Mouse (Mus musculus) heart, embryonic 12.5 days (tissue): ENCODE measurements at regions not wholly inside any gene's neighbourhood (a gene's known extent, or its start where the extent isn't known, plus 50 kb on each side); places are given as distances from the start of the nearest gene placed in this dataset.

ENCODE experiments used
- ATAC-seq: fragments of 200-750 bp; cut with Nextera tagmentation; 2 replicates; pipeline ENCODE4 v1.8.0; 2017; ENCODE audit warnings: moderate TSS enrichment, moderate library complexity; ENCODE audit not compliant: insufficient number of reproducible peaks, low FRiP score
- H3K27ac ChIP-seq: fragments of 300-500 bp; sonication (generic); 2 replicates; pipeline ENCODE4 v1.5.1; 2016; ENCODE audit warnings: mild to moderate bottlenecking, moderate library complexity; ENCODE audit not compliant: poor library complexity, severe bottlenecking
- H3K27me3 ChIP-seq: fragments of 300-500 bp; sonication (generic); replicated peaks from 2 replicates; pipeline ENCODE4 v1.6.1; 2016; ENCODE audit warnings: mild to moderate bottlenecking, moderate library complexity
- H3K36me3 ChIP-seq: fragments of 300-500 bp; sonication (generic); 2 replicates; pipeline ENCODE4 v1.6.1; 2016; ENCODE audit warnings: mild to moderate bottlenecking, moderate library complexity
- H3K4me1 ChIP-seq: fragments of 300-500 bp; sonication (generic); replicated peaks from 2 replicates; pipeline ENCODE4 v1.6.1; 2016; ENCODE audit warnings: mild to moderate bottlenecking
- H3K4me2 ChIP-seq: fragments of 300-500 bp; sonication (generic); 2 replicates; pipeline ENCODE4 v1.6.1; 2016; ENCODE audit warnings: mild to moderate bottlenecking, moderate library complexity
- H3K4me3 ChIP-seq: fragments of 300-500 bp; sonication (generic); 2 replicates; pipeline ENCODE4 v1.5.1; 2016; ENCODE audit warnings: mild to moderate bottlenecking
- H3K9ac ChIP-seq: fragments of 300-500 bp; sonication (generic); 2 replicates; pipeline ENCODE4 v1.6.1; 2016; ENCODE audit warnings: mild to moderate bottlenecking, moderate library complexity
- H3K9me3 ChIP-seq: fragments of 300-500 bp; sonication (generic); replicated peaks from 2 replicates; pipeline ENCODE4 v1.6.1; 2016; ENCODE audit warnings: mild to moderate bottlenecking, moderate library complexity
- WGBS: fragments of 180-500 bp; shearing (Covaris S2); methylation state at CpG from one replicate; pipeline ENCODE4 v1.1.7; 2016; 5-methylcytosine and 5-hydroxymethylcytosine counted together

- Histone ChIP-seq H3K27ac (no peak overlapping the region), H3K9me3 (no peaks in the 10 kb centered on the region), H3K9ac (no peak overlapping the region), H3K4me1 (no peaks in the 10 kb centered on the region), H3K36me3 (no peaks in the 10 kb centered on the region), H3K4me3 (no peak overlapping the region), H3K27me3 (no peaks in the 10 kb centered on the region), H3K4me2 (no peak overlapping the region)
- no peak for ATAC-seq
These were observed 868.8 kb upstream of the Acvr2a start for GRCm38 (mm10) chr2:47945061-47945460.

DNA sequence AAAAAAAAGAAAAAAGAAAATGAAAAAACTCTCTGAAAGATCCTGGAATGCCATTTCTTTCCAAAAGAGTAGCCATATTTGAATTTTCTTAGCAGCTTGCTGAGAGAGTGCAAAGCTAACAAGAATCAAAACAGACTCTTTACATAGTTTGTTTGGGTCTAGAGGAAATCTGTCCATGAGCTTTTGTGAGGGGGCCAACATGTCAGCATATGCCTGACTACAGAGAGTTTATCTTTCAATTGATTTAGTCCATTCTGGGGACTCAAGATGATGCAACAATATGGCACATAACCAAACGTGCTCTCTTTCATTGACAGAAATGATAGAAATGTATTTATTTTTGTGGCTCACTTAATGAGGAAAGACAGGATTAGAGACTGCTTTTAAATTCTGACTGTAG, 822.8 kb upstream of the Acvr2a start:
- no peaks in the 10 kb centered on the region for H3K36me3 ChIP-seq
- H3K4me2 ChIP-seq = no peak overlapping the region
- no peak for ATAC-seq
- H3K27ac ChIP-seq = no peak overlapping the region
- H3K9me3 ChIP-seq = no peaks in the 10 kb centered on the region
- no peaks in the 10 kb centered on the region for H3K4me1 ChIP-seq
- no peak overlapping the region for H3K9ac ChIP-seq
- no peak overlapping the region for H3K4me3 ChIP-seq
- H3K27me3 ChIP-seq = no peaks in the 10 kb centered on the region
- WGBS = 53% methylated on average over 1 of the region's 1 CpGs

- Histone ChIP-seq H3K27me3 (no peaks in the 10 kb centered on the region), H3K27ac (no peak overlapping the region), H3K36me3 (no peaks in the 10 kb centered on the region), H3K9ac (no peak overlapping the region), H3K9me3 (no peaks in the 10 kb centered on the region), H3K4me3 (no peak overlapping the region), H3K4me2 (no peak overlapping the region), H3K4me1 (no peaks in the 10 kb centered on the region)
- ATAC-seq = no peak
- WGBS = 75% methylated on average over 5 of the region's 5 CpGs
These were observed 819.7 kb upstream of the Acvr2a start for GRCm38 (mm10) chr2:47994185-47994584.

DNA sequence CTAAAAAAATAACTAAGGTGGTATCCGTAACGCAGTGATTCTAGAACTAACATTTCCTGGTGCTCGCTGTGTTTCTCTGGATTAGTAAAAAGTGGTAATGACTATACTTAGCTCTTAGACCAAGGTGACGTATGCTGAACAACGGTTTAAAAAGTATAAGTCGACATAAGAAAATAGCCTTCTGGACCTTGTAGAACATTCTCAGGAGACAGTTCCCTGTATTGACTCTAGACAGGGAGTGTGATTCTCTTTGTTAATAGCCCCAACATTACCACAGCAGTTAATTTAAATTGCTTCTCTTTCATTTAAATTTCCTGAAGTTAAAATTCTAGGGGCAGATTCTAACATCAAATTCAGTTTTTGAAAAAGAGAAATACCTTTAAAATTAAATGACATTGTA, 812.7 kb upstream of the Acvr2a start:
- no peaks in the 10 kb centered on the region for H3K36me3 ChIP-seq
- WGBS = 85% methylated on average over 6 of the region's 6 CpGs
- H3K4me1 ChIP-seq = no peaks in the 10 kb centered on the region
- no peak overlapping the region for H3K27ac ChIP-seq
- H3K27me3 ChIP-seq = no peaks in the 10 kb centered on the region
- no peak for ATAC-seq
- H3K9me3 ChIP-seq = no peaks in the 10 kb centered on the region
- H3K4me3 ChIP-seq = no peak overlapping the region
- no peak overlapping the region for H3K9ac ChIP-seq
- H3K4me2 ChIP-seq = no peak overlapping the region

- 31% methylated on average over 11 of the region's 11 CpGs for WGBS
- Histone ChIP-seq H3K9me3 (no peaks in the 10 kb centered on the region), H3K4me1 (no peaks in the 10 kb centered on the region), H3K4me2 (peak overlapping the region; percentile 1; the same call in 1 of the 2 replicates), H3K36me3 (no peaks in the 10 kb centered on the region), H3K9ac (no peak overlapping the region), H3K27me3 (no peaks in the 10 kb centered on the region), H3K27ac (no peak overlapping the region), H3K4me3 (no peak overlapping the region)
- ATAC-seq = no peak
These were observed 812.0 kb upstream of the Acvr2a start for GRCm38 (mm10) chr2:48001800-48002507.

GRCm38 (mm10) chr2:48010308-48010707, 803.6 kb upstream of the Acvr2a start:
- no peaks in the 10 kb centered on the region for H3K36me3 ChIP-seq
- 82% methylated on average over 2 of the region's 2 CpGs for WGBS
- no peaks in the 10 kb centered on the region for H3K27me3 ChIP-seq
- no peak overlapping the region for H3K4me3 ChIP-seq
- no peak overlapping the region for H3K4me2 ChIP-seq
- no peak overlapping the region for H3K27ac ChIP-seq
- ATAC-seq = no peak
- H3K9ac ChIP-seq = no peak overlapping the region
- H3K4me1 ChIP-seq = no peaks in the 10 kb centered on the region
- H3K9me3 ChIP-seq = no peaks in the 10 kb centered on the region

GRCm38 (mm10) chr2:48027559-48027958, 786.4 kb upstream of the Acvr2a start:
- H3K27ac ChIP-seq = no peak overlapping the region
- WGBS = 82% methylated on average over 7 of the region's 7 CpGs
- H3K27me3 ChIP-seq = no peaks in the 10 kb centered on the region
- ATAC-seq = no peak
- no peak overlapping the region for H3K4me2 ChIP-seq
- H3K4me3 ChIP-seq = no peak overlapping the region
- H3K4me1 ChIP-seq = no peaks in the 10 kb centered on the region
- H3K9ac ChIP-seq = no peak overlapping the region
- no peaks in the 10 kb centered on the region for H3K9me3 ChIP-seq
- no peaks in the 10 kb centered on the region for H3K36me3 ChIP-seq

DNA sequence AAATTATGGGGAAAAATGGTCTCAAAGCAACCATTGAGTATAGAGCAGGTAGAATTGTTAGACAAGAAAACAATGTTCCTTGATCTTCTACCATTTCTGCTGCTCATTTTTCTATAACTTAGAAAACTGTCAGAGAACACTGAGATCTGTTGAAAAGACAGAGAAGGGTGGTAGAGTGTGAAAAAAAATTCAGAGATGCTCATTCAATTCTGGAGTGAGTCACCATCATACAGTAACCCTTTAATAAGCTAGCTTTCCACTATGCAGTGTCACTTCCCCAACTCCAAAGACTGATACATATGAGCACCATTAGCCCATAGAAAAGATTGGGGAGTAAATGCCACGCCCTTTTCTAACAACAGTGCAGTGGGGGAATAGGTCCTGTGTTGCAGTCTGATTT, 752.5 kb upstream of the Acvr2a start:
- Histone ChIP-seq H3K4me3 (no peak overlapping the region), H3K36me3 (no peaks in the 10 kb centered on the region), H3K9ac (no peak overlapping the region), H3K27ac (no peak overlapping the region), H3K27me3 (no peaks in the 10 kb centered on the region), H3K4me2 (no peak overlapping the region), H3K9me3 (no peaks in the 10 kb centered on the region), H3K4me1 (no peaks in the 10 kb centered on the region)
- 54% methylated on average over 1 of the region's 1 CpGs for WGBS
- ATAC-seq = no peak

GRCm38 (mm10) chr2:48063436-48063835, 750.5 kb upstream of the Acvr2a start:
- Histone ChIP-seq H3K4me1 (no peaks in the 10 kb centered on the region), H3K9me3 (no peaks in the 10 kb centered on the region), H3K27ac (no peak overlapping the region), H3K27me3 (no peaks in the 10 kb centered on the region), H3K4me2 (no peak overlapping the region), H3K36me3 (no peaks in the 10 kb centered on the region), H3K9ac (no peak overlapping the region), H3K4me3 (no peak overlapping the region)
- no peak for ATAC-seq
- 52% methylated on average over 9 of the region's 9 CpGs for WGBS

- WGBS = 45% methylated on average over 3 of the region's 3 CpGs
- Histone ChIP-seq H3K27ac (no peak overlapping the region), H3K9ac (no peak overlapping the region), H3K27me3 (no peaks in the 10 kb centered on the region), H3K4me3 (no peak overlapping the region), H3K36me3 (no peaks in the 10 kb centered on the region), H3K4me2 (no peak overlapping the region), H3K9me3 (no peaks in the 10 kb centered on the region), H3K4me1 (no peaks in the 10 kb centered on the region)
- no peak for ATAC-seq
These were observed 748.7 kb upstream of the Acvr2a start for GRCm38 (mm10) chr2:48065162-48065561.

DNA sequence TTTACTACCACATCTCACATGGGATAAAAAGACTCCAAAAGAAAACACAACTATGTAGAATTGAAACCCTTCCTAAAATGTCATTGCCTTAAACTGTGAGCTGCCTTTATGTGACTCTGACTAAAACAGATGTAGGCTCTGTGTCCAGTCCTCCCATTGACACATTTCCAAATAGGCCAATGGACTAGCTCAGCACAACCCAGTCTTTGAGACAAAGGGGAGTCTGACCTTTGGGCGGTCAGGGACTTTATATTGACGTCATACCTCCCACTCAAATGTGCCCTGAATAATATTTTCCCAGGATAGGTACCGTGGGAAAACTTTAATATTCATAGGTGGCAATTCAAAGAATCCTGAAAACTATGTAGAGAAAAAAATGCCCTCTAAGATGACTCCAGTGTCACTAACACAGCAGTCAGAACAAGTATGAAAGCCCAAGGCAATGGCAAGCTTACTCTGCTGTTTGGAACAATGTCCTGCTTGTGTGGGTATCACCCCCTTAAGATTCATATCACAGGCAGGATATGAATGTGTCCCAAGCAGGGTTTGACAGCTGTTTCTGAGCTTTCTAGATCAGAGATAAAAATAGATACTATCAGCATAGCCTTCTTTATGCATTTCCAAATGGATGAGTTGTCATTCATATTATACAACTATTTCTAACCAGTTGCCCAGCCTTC, 731.6 kb upstream of the Acvr2a start:
- Histone ChIP-seq H3K27me3 (no peaks in the 10 kb centered on the region), H3K4me2 (no peak overlapping the region), H3K27ac (no peak overlapping the region), H3K9me3 (no peaks in the 10 kb centered on the region), H3K9ac (no peak overlapping the region), H3K36me3 (no peaks in the 10 kb centered on the region), H3K4me1 (no peaks in the 10 kb centered on the region), H3K4me3 (no peak overlapping the region)
- WGBS = 81% methylated on average over 3 of the region's 3 CpGs
- ATAC-seq = no peak

DNA sequence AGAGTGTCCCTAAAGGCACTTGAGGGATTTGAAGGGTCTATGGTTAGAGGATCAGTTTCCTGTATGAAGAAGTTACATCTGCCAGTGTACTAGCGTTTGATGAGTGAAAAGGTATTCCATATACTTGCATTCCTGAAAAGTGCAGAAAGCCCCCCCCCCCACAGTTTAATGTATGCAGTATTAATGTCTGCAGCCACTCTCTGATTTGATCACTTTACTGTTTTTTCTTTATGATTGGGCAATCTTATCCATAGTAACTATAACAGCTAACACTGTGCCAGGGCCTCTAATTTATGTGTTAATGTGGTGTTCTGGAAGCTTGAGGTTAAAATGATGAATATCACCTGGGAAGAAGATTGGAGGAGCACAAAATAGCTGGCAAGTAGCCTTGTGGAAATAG, 715.6 kb upstream of the Acvr2a start:
- Histone ChIP-seq H3K36me3 (no peaks in the 10 kb centered on the region), H3K4me3 (no peak overlapping the region), H3K4me1 (0 out of 2 replicates have a peak, but pooled peaks cover 3% of the 10 kb centered on the region), H3K27me3 (no peaks in the 10 kb centered on the region), H3K27ac (no peak overlapping the region), H3K9me3 (no peaks in the 10 kb centered on the region), H3K4me2 (no peak overlapping the region), H3K9ac (no peak overlapping the region)
- WGBS = 34% methylated on average over 1 of the region's 1 CpGs
- no peak for ATAC-seq
